Mouse (Mus musculus) midbrain, embryonic 11.5 days (tissue): ENCODE results near the gene Spag7. TPM values are rescaled to one million over a fixed set of nuclear protein-coding genes. Genes with fewer than 3 reads are reported as not detected.

Source experiments
- ATAC-seq: fragments of 200-750 bp; cut with Nextera tagmentation; 2 replicates; pipeline ENCODE4 v1.8.0; 2017; ENCODE audit warnings: moderate TSS enrichment, moderate library complexity; ENCODE audit not compliant: low FRiP score
- DNase-seq: peaks from one replicate; pipeline ENCODE4 v3.0.0; 2015; ENCODE audit warnings: low spot score; ENCODE audit errors: missing footprints
- H3K27ac ChIP-seq: fragments of 300-500 bp; sonication (generic); 2 replicates; pipeline ENCODE4 v1.5.1; 2014; ENCODE audit warnings: low read depth, low read length
- H3K27me3 ChIP-seq: fragments of 300-500 bp; sonication (generic); 2 replicates; pipeline ENCODE4 v1.6.1; 2014; ENCODE audit warnings: mild to moderate bottlenecking, low read length, moderate library complexity, mixed read lengths; ENCODE audit not compliant: control insufficient read depth, insufficient read depth
- H3K36me3 ChIP-seq: fragments of 300-500 bp; sonication (generic); 2 replicates; pipeline ENCODE4 v1.6.1; 2014; ENCODE audit warnings: mild to moderate bottlenecking, low read length, moderate library complexity, mixed read lengths; ENCODE audit not compliant: control insufficient read depth, insufficient read depth
- H3K4me1 ChIP-seq: fragments of 300-500 bp; sonication (generic); 2 replicates; pipeline ENCODE4 v1.6.1; 2014; ENCODE audit warnings: low read length; ENCODE audit not compliant: control insufficient read depth, insufficient read depth
- H3K4me2 ChIP-seq: fragments of 300-500 bp; sonication (generic); 2 replicates; pipeline ENCODE4 v1.6.1; 2014; ENCODE audit warnings: mild to moderate bottlenecking, moderate library complexity
- H3K4me3 ChIP-seq: fragments of 300-500 bp; sonication (generic); 2 replicates; pipeline ENCODE4 v1.5.1; 2014; ENCODE audit warnings: low read depth, low read length
- H3K9ac ChIP-seq: fragments of 300-500 bp; sonication (generic); 2 replicates; pipeline ENCODE4 v1.6.1; 2014; ENCODE audit warnings: low read length
- H3K9me3 ChIP-seq: fragments of 300-500 bp; sonication (generic); 2 replicates; pipeline ENCODE4 v1.6.1; 2016; ENCODE audit warnings: low read length; ENCODE audit not compliant: control insufficient read depth
- WGBS: fragments of 180-500 bp; shearing (Covaris S2); extraction: QIAGEN DNeasy Blood & Tissue Kit; methylation state at CpG from one replicate; pipeline ENCODE4 v1.1.7; 2014; 5-methylcytosine and 5-hydroxymethylcytosine counted together
- polyA plus RNA-seq: library from polyadenylated mRNA; unstranded; fragments of >200 nt; fragmentation: Nextera tagmentation; extraction: Ambion mirVana; gene quantifications from 2 replicates; pipeline ENCODE4 v1.2.1, GENCODE M21; 2014

Gene Spag7
- polyA plus RNA-seq, 1 experiment from 2014 or later, result 138 TPM

GRCm38 (mm10) chr11:70656964-70657363 is 12.3 kb downstream of the Spag7 start, which contains the start of gene Eno3:
TSS of gene Eno3 (plus strand) at chr11:70657202.
- no peaks in the 10 kb centered on the region; the same call in 1 of the 2 replicates for H3K36me3 ChIP-seq
- peak within 1 kb of the TSS; percentile 98 for H3K9ac ChIP-seq
- ATAC-seq, result no peak
- WGBS, result 4% methylated on average over 3 of the region's 3 CpGs
- H3K4me2 ChIP-seq, result peak within 1 kb of the TSS; percentile 89
- no peaks in the 10 kb centered on the region for H3K9me3 ChIP-seq
- peak within 1 kb of the TSS; percentile 95 for H3K27ac ChIP-seq
- no peaks in the 10 kb centered on the region for H3K27me3 ChIP-seq
- H3K4me3 ChIP-seq, result peak within 1 kb of the TSS; percentile 99
- peaks cover 31% of the 10 kb centered on the region for H3K4me1 ChIP-seq
- no peak for DNase-seq

DNA sequence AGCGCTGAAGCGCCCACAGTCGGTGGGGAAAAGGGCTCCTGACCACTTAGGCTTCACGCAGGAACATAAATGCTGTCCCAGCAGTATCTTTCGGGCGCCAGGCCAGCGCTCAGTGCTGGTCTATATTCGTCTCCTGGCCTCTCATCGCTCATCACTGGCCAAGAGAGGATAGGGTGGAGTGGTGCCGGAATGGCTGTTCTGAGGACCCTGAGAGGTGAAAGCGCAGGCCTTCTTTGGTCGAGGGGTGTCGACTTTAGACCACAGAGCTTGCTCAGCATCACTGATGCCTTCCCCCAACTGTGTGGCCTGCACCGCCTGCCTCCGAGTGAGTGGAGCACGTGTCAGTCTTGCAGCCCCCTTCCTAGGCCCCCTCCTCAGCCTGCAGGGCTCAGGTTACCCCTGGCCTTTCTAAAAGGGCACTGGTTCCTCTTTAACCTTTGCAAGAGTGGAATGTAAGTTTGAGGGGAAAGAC is 12.7 kb downstream of the Spag7 start:
- peak; percentile 93 for DNase-seq
- Histone ChIP-seq H3K9ac (peak overlapping the region; percentile 98), H3K36me3 (no peaks in the 10 kb centered on the region; the same call in 1 of the 2 replicates), H3K4me1 (peaks cover 31% of the 10 kb centered on the region), H3K4me2 (peak overlapping the region; percentile 89), H3K27ac (peak overlapping the region; percentile 95), H3K9me3 (no peaks in the 10 kb centered on the region), H3K4me3 (peak overlapping the region; percentile 99), H3K27me3 (no peaks in the 10 kb centered on the region)
- WGBS, result 5% methylated on average over 16 of the region's 16 CpGs
- ATAC-seq, result no peak

- H3K27me3 ChIP-seq, result no peaks in the 10 kb centered on the region
- under 1% methylated on average over 60 of the region's 61 CpGs for WGBS
These were observed 13.4 kb downstream of the Spag7 start for GRCm38 (mm10) chr11:70655571-70656455.

DNA sequence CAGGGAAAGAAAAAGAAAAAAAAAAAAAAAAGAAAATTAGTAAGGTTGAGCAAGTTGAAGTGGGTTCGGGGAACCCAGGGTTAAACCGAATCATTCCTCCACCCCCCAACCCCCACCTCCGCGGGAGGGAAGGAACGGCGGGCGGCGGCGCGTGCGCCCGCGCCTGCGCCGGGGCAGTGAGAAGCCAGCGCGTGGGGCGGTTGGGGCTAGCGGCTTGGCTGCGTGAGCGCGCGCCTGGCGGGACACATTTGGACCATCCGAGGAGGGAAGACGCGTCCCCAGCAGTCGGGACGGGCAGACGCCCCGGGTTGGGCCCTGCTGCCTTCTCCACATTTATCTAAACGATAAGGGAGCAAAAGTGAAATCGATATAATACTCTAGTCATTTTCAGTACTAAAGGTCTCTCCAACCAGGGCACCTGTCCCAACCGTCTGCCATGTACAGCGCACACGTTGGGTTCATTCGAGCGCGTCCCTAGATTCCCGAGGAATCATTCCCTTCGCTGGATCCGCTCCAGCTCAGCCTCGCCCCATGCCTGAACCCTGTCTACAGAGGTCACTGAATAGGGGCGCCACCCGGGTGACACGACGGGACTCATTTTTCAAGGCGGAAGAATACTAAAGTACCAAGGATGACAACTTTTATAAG is 14.2 kb downstream of the Spag7 start:
- Histone ChIP-seq H3K36me3 (peaks cover 8% of the 10 kb centered on the region), H3K9ac (peak overlapping the region; percentile 98), H3K4me3 (peak overlapping the region; percentile 99), H3K4me1 (peaks cover 33% of the 10 kb centered on the region), H3K27me3 (no peaks in the 10 kb centered on the region), H3K9me3 (no peaks in the 10 kb centered on the region), H3K4me2 (peak overlapping the region; percentile 89), H3K27ac (peak overlapping the region; percentile 95)
- ATAC-seq (peak; percentile 51), DNase-seq (peak; percentile 98)
- under 1% methylated on average over 46 of the region's 48 CpGs for WGBS

More at GRCm38 (mm10) chr11:70655571-70656455, 13.4 kb downstream of the Spag7 start:
- Histone ChIP-seq H3K27ac (peak overlapping the region; percentile 95), H3K36me3 (peaks cover 6% of the 10 kb centered on the region), H3K4me2 (peak overlapping the region; percentile 89), H3K4me1 (peaks cover 33% of the 10 kb centered on the region), H3K9ac (peak overlapping the region; percentile 98), H3K4me3 (peak overlapping the region; percentile 99), H3K9me3 (no peaks in the 10 kb centered on the region)
- DNase-seq (peak; percentile 92), ATAC-seq (no peak)

GRCm38 (mm10) chr11:70654198-70654922 is 14.9 kb downstream of the Spag7 start, which contains the start of gene Pfn1:
TSS of gene Pfn1 (minus strand) at chr11:70654644.
- Histone ChIP-seq H3K9me3 (no peaks in the 10 kb centered on the region), H3K4me3 (peak within 1 kb of the TSS; percentile 99), H3K27me3 (no peaks in the 10 kb centered on the region), H3K9ac (peak within 1 kb of the TSS; percentile 98), H3K4me2 (peak within 1 kb of the TSS; percentile 89), H3K4me1 (peaks cover 33% of the 10 kb centered on the region), H3K36me3 (peaks cover 12% of the 10 kb centered on the region), H3K27ac (peak within 1 kb of the TSS; percentile 95)
- ATAC-seq (peak; percentile 51), DNase-seq (peak; percentile 97)
- under 1% methylated on average over 56 of the region's 61 CpGs for WGBS

GRCm38 (mm10) chr11:70653345-70654197 is 15.6 kb downstream of the Spag7 start:
- H3K4me2 ChIP-seq, result peak overlapping the region; percentile 89
- under 1% methylated on average over 61 of the region's 63 CpGs for WGBS
- H3K4me3 ChIP-seq, result peak overlapping the region; percentile 99
- DNase-seq (peak; percentile 98), ATAC-seq (peak; percentile 67)
- peaks cover 34% of the 10 kb centered on the region for H3K4me1 ChIP-seq
- peak overlapping the region; percentile 95 for H3K27ac ChIP-seq
- no peaks in the 10 kb centered on the region for H3K27me3 ChIP-seq
- no peaks in the 10 kb centered on the region for H3K9me3 ChIP-seq
- peak overlapping the region; percentile 98 for H3K9ac ChIP-seq
- H3K36me3 ChIP-seq, result peaks cover 17% of the 10 kb centered on the region

DNA sequence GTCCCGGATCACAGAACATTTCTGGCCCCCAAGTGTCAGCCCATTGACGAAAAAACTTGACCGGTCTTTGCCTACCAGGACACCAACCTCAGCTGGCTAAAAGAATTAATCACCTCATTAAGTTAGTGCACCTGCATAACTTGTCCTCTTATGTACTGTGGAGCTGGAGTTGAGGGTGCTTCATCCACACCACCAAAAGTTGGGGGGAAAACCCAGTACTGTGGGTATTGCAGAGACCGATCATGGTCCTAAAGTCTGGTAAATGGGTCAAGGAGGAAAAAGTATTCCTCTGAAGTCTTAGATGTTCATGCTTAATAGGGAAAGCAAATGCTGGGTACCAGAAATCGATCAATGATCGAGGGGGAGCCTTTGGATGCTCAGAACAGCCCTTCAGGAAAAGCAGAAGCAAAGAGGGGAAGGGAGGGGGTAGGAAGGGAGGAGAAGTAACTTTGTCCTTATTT is 16.3 kb downstream of the Spag7 start:
- Histone ChIP-seq H3K9ac (peak overlapping the region; percentile 98), H3K27me3 (no peaks in the 10 kb centered on the region), H3K4me3 (peak overlapping the region; percentile 99), H3K4me1 (peaks cover 41% of the 10 kb centered on the region), H3K4me2 (peak overlapping the region; percentile 89), H3K9me3 (no peaks in the 10 kb centered on the region), H3K27ac (peak overlapping the region; percentile 95), H3K36me3 (peaks cover 17% of the 10 kb centered on the region)
- WGBS, result 69% methylated on average over 6 of the region's 6 CpGs
- DNase-seq (no peak), ATAC-seq (no peak)
